ENCODE assay signal across 22 mouse cellular contexts in genomic region chr2:167483827-167484410, GRCm38 (mm10). TPM values are rescaled to one million over a fixed set of nuclear protein-coding genes. Genes with fewer than 3 reads are reported as not detected.
A peak's percentile ranks its signal among the peaks of the same experiment; 100 is the strongest.
DNase-seq lines count a peak whose midpoint lies in the region; ATAC-seq and TF ChIP-seq lines count a peak whose summit lies in the region.
"Had no signal": no experiment of that assay in that cellular context is flagged by ENCODE, and none has a peak within 500 bp of the region (broad histone marks: within the 10 kb centered on the region; RNA-seq: fewer than 3 reads in every experiment).

No protein-coding gene starts in this region.

- H3K9ac ChIP-seq in heart, embryonic 14.5 days (ENCODE audit: low read length), result no peak overlapping the region
- H3K9ac ChIP-seq in midbrain, embryonic 15.5 days, result no peak overlapping the region
- H3K9ac ChIP-seq: heart, embryonic 12.5 days; hindbrain, embryonic 12.5 days; liver, embryonic 14.5 days; lung, embryonic 14.5 days; midbrain, embryonic 12.5 days had no signal

- no peak overlapping the region for H3ac ChIP-seq in myocyte (ENCODE audit: control insufficient read depth, insufficient read length)

- H3K27me3 ChIP-seq in heart, embryonic 14.5 days (ENCODE audit: control insufficient read depth, insufficient read depth, low read length), result no peaks in the 10 kb centered on the region
- no peaks in the 10 kb centered on the region for H3K27me3 ChIP-seq in myocyte (ENCODE audit: control insufficient read depth, insufficient read depth, insufficient read length)
- no peaks in the 10 kb centered on the region for H3K27me3 ChIP-seq in midbrain, embryonic 15.5 days (replicated peaks)
- H3K27me3 ChIP-seq: heart, embryonic 12.5 days; hindbrain, embryonic 12.5 days; midbrain, embryonic 12.5 days had no signal

- TF ChIP-seq POLR2A in myocyte (IDR thresholded peaks at IDR 0.05; ENCODE audit: insufficient read length, low read depth), result no peak

- 93% methylated on average over 24 of the region's 24 CpGs for WGBS in heart, embryonic 14.5 days
- 96% methylated on average over 24 of the region's 24 CpGs for WGBS in midbrain, embryonic 15.5 days

- peaks cover 63% of the 10 kb centered on the region for H3K79me2 ChIP-seq in myocyte (ENCODE audit: control insufficient read depth, insufficient read depth)

- no peak overlapping the region for H3K4me2 ChIP-seq in heart, embryonic 14.5 days (ENCODE audit: low read length)
- no peak overlapping the region for H3K4me2 ChIP-seq in myocyte (ENCODE audit: low read depth)
- no peak overlapping the region for H3K4me2 ChIP-seq in midbrain, embryonic 15.5 days
- H3K4me2 ChIP-seq: heart, embryonic 12.5 days; hindbrain, embryonic 12.5 days; lung, embryonic 14.5 days; midbrain, embryonic 12.5 days had no signal

- H3K36me3 ChIP-seq in heart, embryonic 14.5 days (ENCODE audit: control insufficient read depth, insufficient read depth, low read length), result peaks cover 45% of the 10 kb centered on the region
- peaks cover 34% of the 10 kb centered on the region for H3K36me3 ChIP-seq in myocyte (ENCODE audit: control insufficient read depth, insufficient read depth)
- H3K36me3 ChIP-seq in midbrain, embryonic 15.5 days (replicated peaks), result peaks cover 21% of the 10 kb centered on the region

- peak; percentile 50 to 51 for DNase-seq in adrenal gland, postnatal 36 days
- no peak for DNase-seq in adrenal gland, adult 8-10 months
- DNase-seq in heart, adult 9 months (ENCODE audit: low spot score in 2 of 2), result no peak
- peak; percentile 83 for DNase-seq in cerebellum, adult 9-10 months
- no peak for DNase-seq in urinary bladder, postnatal 25 days (ENCODE audit: low spot score)
- DNase-seq: heart, postnatal 14 days; lung, embryonic 14.5 days; right cerebral cortex, postnatal 14 days; thymus, adult 2 months had no signal

- no peak overlapping the region for H3K4me3 ChIP-seq in heart, embryonic 14.5 days (ENCODE audit: control insufficient read depth in 1 of 2, insufficient read depth in 1 of 2, low read depth in 1 of 2, low read length in 2 of 2)
- H3K4me3 ChIP-seq in myocyte, result no peak overlapping the region
- no peak overlapping the region for H3K4me3 ChIP-seq in midbrain, embryonic 15.5 days
- H3K4me3 ChIP-seq: heart, embryonic 12.5 days; hindbrain, embryonic 12.5 days; left cerebral cortex, adult 2 months; midbrain, embryonic 12.5 days had no signal

- H3K4me1 ChIP-seq in heart, embryonic 14.5 days (ENCODE audit: control insufficient read depth in 2 of 2, insufficient read depth in 2 of 2, low read length in 2 of 2), result peaks cover 0 to 17% of the 10 kb centered on the region in 2 experiments; a peak in 3 of 4 replicates
- H3K4me1 ChIP-seq in midbrain, embryonic 15.5 days, result 0 out of 2 replicates have a peak, but pooled peaks cover 3% of the 10 kb centered on the region
- H3K4me1 ChIP-seq: midbrain, embryonic 12.5 days had no signal

- no peaks in the 10 kb centered on the region for H3K9me3 ChIP-seq in heart, embryonic 14.5 days (ENCODE audit: control insufficient read depth, low read length)
- no peaks in the 10 kb centered on the region for H3K9me3 ChIP-seq in midbrain, embryonic 15.5 days
- H3K9me3 ChIP-seq: G1E; heart, embryonic 12.5 days; hindbrain, embryonic 12.5 days; midbrain, embryonic 12.5 days had no signal

- no peak overlapping the region for H3K27ac ChIP-seq in heart, embryonic 14.5 days (replicated peaks in 1 of 2; ENCODE audit: control insufficient read depth in 1 of 2, insufficient read depth in 1 of 2, low read depth in 2 of 2, low read length in 2 of 2)
- no peak overlapping the region for H3K27ac ChIP-seq in midbrain, embryonic 15.5 days
- H3K27ac ChIP-seq: hindbrain, embryonic 12.5 days; kidney, postnatal 0 days; left cerebral cortex, adult 2 months; liver, embryonic 14.5 days; midbrain, embryonic 12.5 days; stomach, postnatal 0 days had no signal

- ATAC-seq in heart, embryonic 14.5 days (ENCODE audit: insufficient number of reproducible peaks, insufficient read depth, low FRiP score, low read depth), result 0 out of 2 replicates have a peak, but pooled peaks have one; percentile 10
- no peak for ATAC-seq in midbrain, embryonic 15.5 days (replicated peaks)
- ATAC-seq: forebrain, embryonic 16.5 days had no signal

TF ChIP-seq in myocyte, 11 proteins besides CTCF, POLR2A, EP300 and RAD21:
- TF ChIP-seq POLR2AphosphoS2 (IDR thresholded peaks at IDR 0.05; ENCODE audit: insufficient read length, low read depth) (peak; percentile 19), CEBPB (IDR thresholded peaks at IDR 0.05; ENCODE audit: insufficient read depth, poor library complexity, severe bottlenecking) (no peak)

RNA-seq across cellular contexts. Expression of gene Rnf114, which starts 8.5 kb away (rescaled TPM):
- total RNA-seq in adrenal gland, postnatal 36 days (2021), result 10 to 100 TPM; 77.1 to 87.6 TPM
- 100 to 1,000 TPM in 2 of 4 experiments, 10 to 100 TPM in 2; 74.5 to 110 (median 100) TPM for total RNA-seq in adrenal gland, adult 8-10 months (2022)
- 67.1 and 68.5 TPM in 2 replicates for polyA plus RNA-seq in heart, embryonic 14.5 days (2014; fragmentation: Nextera tagmentation; extraction: Ambion mirVana)
- polyA plus RNA-seq in myocyte (2012; fragmentation: generic; extraction: Trizol), result 40.9 TPM
- polyA plus RNA-seq in midbrain, embryonic 15.5 days (2015; fragmentation: Nextera tagmentation; extraction: Ambion mirVana), result 131 and 140 TPM in 2 replicates

RNA-seq across cellular contexts. Expression of gene Spata2, which starts 8.8 kb away (rescaled TPM):
- 10 to 100 TPM; 39.8 to 43.3 TPM for total RNA-seq in adrenal gland, postnatal 36 days (2021)
- total RNA-seq in adrenal gland, adult 8-10 months (2022), result 10 to 100 TPM; 34.8 to 49.8 (median 38.9) TPM
- 11.7 and 11.9 TPM in 2 replicates for polyA plus RNA-seq in heart, embryonic 14.5 days (2014; fragmentation: Nextera tagmentation; extraction: Ambion mirVana)
- polyA plus RNA-seq in myocyte (2012; fragmentation: generic; extraction: Trizol), result 30.5 TPM
- 34.3 and 34.7 TPM in 2 replicates for polyA plus RNA-seq in midbrain, embryonic 15.5 days (2015; fragmentation: Nextera tagmentation; extraction: Ambion mirVana)

RNA-seq across cellular contexts. Expression of gene Snai1, which starts 54.1 kb away (rescaled TPM):
- total RNA-seq in adrenal gland, postnatal 36 days (2021), result 10 to 100 TPM in 1 of 2 experiments, 1 to 10 TPM in 1; 5.4 to 11.2 TPM
- 1 to 10 TPM; 6.5 to 9.1 (median 7.6) TPM for total RNA-seq in adrenal gland, adult 8-10 months (2022)
- polyA plus RNA-seq in heart, embryonic 14.5 days (2014; fragmentation: Nextera tagmentation; extraction: Ambion mirVana), result 11.8 and 12.5 TPM in 2 replicates
- polyA plus RNA-seq in myocyte (2012; fragmentation: generic; extraction: Trizol), result 48.5 TPM
- 5.1 and 6.4 TPM in 2 replicates for polyA plus RNA-seq in midbrain, embryonic 15.5 days (2015; fragmentation: Nextera tagmentation; extraction: Ambion mirVana)
- total RNA-seq: G1E; monocyte, adult 5-6 weeks had no signal
- polyA plus RNA-seq: G1E had no signal

Comparison
In these comparisons a context has a peak if more than half of its experiments do, and no peak if none do; other contexts are left out.
1. DNase-seq: peak in adrenal gland, postnatal 36 days (2 of 2) and cerebellum, adult 9-10 months (single experiment); none in adrenal gland, adult 8-10 months (single experiment), heart, adult 9 months (0 of 2) and urinary bladder, postnatal 25 days (single experiment).